In the genomic region with DNA sequence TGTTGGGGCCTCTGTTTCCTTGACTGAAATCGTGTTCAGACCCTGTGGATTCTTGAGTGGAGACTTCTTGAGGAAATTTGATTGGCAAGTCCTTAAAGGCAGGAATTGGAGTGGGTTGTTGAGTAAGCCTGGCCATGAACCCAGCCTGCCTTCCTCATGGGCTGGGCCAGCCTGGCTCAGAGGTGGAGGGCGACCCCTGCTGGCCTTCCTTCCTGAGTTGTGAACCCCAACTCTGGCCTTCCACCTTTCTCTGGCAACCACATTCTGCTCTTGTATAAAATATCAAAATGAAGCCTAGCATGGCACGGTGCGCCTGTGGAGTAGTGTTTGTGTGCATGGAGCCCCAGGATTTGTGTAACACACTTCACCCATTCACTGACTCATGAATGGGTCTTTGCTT, we compare ENCODE assay signal across 9 mouse cellular contexts. TPM values are rescaled to one million over a fixed set of nuclear protein-coding genes. Genes with fewer than 3 reads are reported as not detected.
DNase-seq lines count a peak whose midpoint lies in the region; ATAC-seq and TF ChIP-seq lines count a peak whose summit lies in the region.
"Had no signal": no experiment of that assay in that cellular context is flagged by ENCODE, and none has a peak within 500 bp of the region (broad histone marks: within the 10 kb centered on the region; RNA-seq: fewer than 3 reads in every experiment).

No protein-coding gene starts in this region.

- no peaks in the 10 kb centered on the region for H3K79me2 ChIP-seq in MEL (ENCODE audit: control insufficient read depth, insufficient read depth, low read length, poor library complexity)

- H3K36me3 ChIP-seq in heart, embryonic 12.5 days, result no peaks in the 10 kb centered on the region
- H3K36me3 ChIP-seq in MEL (ENCODE audit: control insufficient read depth in 1 of 2, insufficient read depth in 2 of 2, low read length in 2 of 2), result no peaks in the 10 kb centered on the region
- H3K36me3 ChIP-seq: hindbrain, embryonic 15.5 days had no signal

- H3K4me1 ChIP-seq in heart, embryonic 12.5 days (replicated peaks), result no peaks in the 10 kb centered on the region
- H3K4me1 ChIP-seq in MEL (ENCODE audit: control insufficient read depth in 1 of 2, insufficient read depth in 2 of 2, low read length in 2 of 2), result no peaks in the 10 kb centered on the region; a peak in 1 of 4 replicates
- H3K4me1 ChIP-seq in embryonic fibroblast, embryonic 13.5 days (ENCODE audit: control insufficient read depth, insufficient read depth, low read length), result no peaks in the 10 kb centered on the region
- H3K4me1 ChIP-seq: hindbrain, embryonic 15.5 days had no signal

- no peak overlapping the region for H3K9ac ChIP-seq in heart, embryonic 12.5 days
- no peak overlapping the region for H3K9ac ChIP-seq in MEL (ENCODE audit: control insufficient read depth, low read depth, low read length, poor library complexity, severe bottlenecking)
- H3K9ac ChIP-seq: hindbrain, embryonic 15.5 days had no signal

- no peak for TF ChIP-seq EP300 in MEL (IDR thresholded peaks at IDR 0.05; ENCODE audit: low read depth in 1 of 2, low read length in 2 of 2)

- 0 out of 2 replicates have a peak, but pooled peaks cover 2% of the 10 kb centered on the region for H3K9me3 ChIP-seq in heart, embryonic 12.5 days (replicated peaks)
- no peaks in the 10 kb centered on the region for H3K9me3 ChIP-seq in MEL (replicated peaks; ENCODE audit: insufficient read depth, low read length)
- H3K9me3 ChIP-seq: hindbrain, embryonic 15.5 days had no signal

- no peak overlapping the region for H3K27ac ChIP-seq in heart, embryonic 12.5 days (ENCODE audit: poor library complexity, severe bottlenecking)
- H3K27ac ChIP-seq in MEL (ENCODE audit: control insufficient read depth, low read depth, low read length), result no peak overlapping the region
- no peak overlapping the region for H3K27ac ChIP-seq in embryonic fibroblast, embryonic 13.5 days (ENCODE audit: insufficient read depth, low read length)
- H3K27ac ChIP-seq: hindbrain, embryonic 15.5 days had no signal

- peak; percentile 64 to 92 (median 79) for TF ChIP-seq CTCF in MEL (IDR thresholded peaks at IDR 0.05 in 2 of 3, conservative IDR thresholded peaks at IDR 0.05 in 1 of 3; ENCODE audit: control insufficient read depth in 1 of 3, insufficient read depth in 1 of 3, low read depth in 2 of 3, low read length in 3 of 3, poor library complexity in 1 of 3, severe bottlenecking in 1 of 3)
- TF ChIP-seq CTCF in embryonic fibroblast, embryonic 13.5 days (IDR thresholded peaks at IDR 0.05; ENCODE audit: borderline replicate concordance, insufficient read depth, low read length), result peak; percentile 78

- no peak for TF ChIP-seq POLR2A in MEL (IDR thresholded peaks at IDR 0.05; ENCODE audit: control insufficient read depth in 1 of 2, insufficient read depth in 1 of 2, low read depth in 1 of 2, low read length in 2 of 2, poor library complexity in 1 of 2)
- no peak for TF ChIP-seq POLR2A in embryonic fibroblast, embryonic 13.5 days (IDR thresholded peaks at IDR 0.05; ENCODE audit: low read depth, low read length)

- ATAC-seq in heart, embryonic 12.5 days (ENCODE audit: insufficient number of reproducible peaks, low FRiP score), result no peak

- 38% methylated on average over 4 of the region's 4 CpGs for WGBS in heart, embryonic 12.5 days

- DNase-seq in heart, adult 8-10 months (ENCODE audit: low spot score), result peak; percentile 31
- peak; percentile 47 for DNase-seq in 3T3-L1 (ENCODE audit: low read depth, low spot score)
- peak; percentile 68 for DNase-seq in MEL (ENCODE audit: low read depth, low spot score)
- DNase-seq in lung, postnatal 14 days, result peak; percentile 53
- DNase-seq in right cerebral cortex, adult 18-20 months, result no peak
- DNase-seq in left cerebral cortex, adult 11 months (ENCODE audit: low spot score), result no peak

- peak; percentile 60 for TF ChIP-seq RAD21 in MEL (IDR thresholded peaks at IDR 0.05; ENCODE audit: low read depth, low read length)

- no peak overlapping the region for H3K4me3 ChIP-seq in heart, embryonic 12.5 days
- H3K4me3 ChIP-seq in MEL (ENCODE audit: control insufficient read depth in 1 of 2, insufficient read depth in 1 of 2, low read depth in 2 of 2, low read length in 2 of 2), result peak overlapping the region; percentile 18 to 43; a peak in 2 of 4 replicates
- H3K4me3 ChIP-seq in embryonic fibroblast, embryonic 13.5 days (ENCODE audit: insufficient read depth, low read length), result no peak overlapping the region
- H3K4me3 ChIP-seq: hindbrain, embryonic 15.5 days had no signal

- H3K4me2 ChIP-seq in heart, embryonic 12.5 days, result no peak overlapping the region
- H3K4me2 ChIP-seq: hindbrain, embryonic 15.5 days had no signal

- peaks cover 18% of the 10 kb centered on the region for H3K27me3 ChIP-seq in heart, embryonic 12.5 days (replicated peaks)
- peaks cover 0 to 1% of the 10 kb centered on the region in 2 experiments; a peak in 2 of 4 replicates for H3K27me3 ChIP-seq in MEL (ENCODE audit: control insufficient read depth in 1 of 2, insufficient read depth in 2 of 2, low read length in 2 of 2)
- H3K27me3 ChIP-seq: hindbrain, embryonic 15.5 days had no signal

TF ChIP-seq in MEL, 35 proteins besides CTCF, POLR2A, EP300 and RAD21:
- TF ChIP-seq GATA1 (IDR thresholded peaks at IDR 0.05; ENCODE audit: low read depth, low read length), result no peak
- TF ChIP-seq NRF1 (IDR thresholded peaks at IDR 0.05; ENCODE audit: insufficient read depth, low read depth, low read length, poor library complexity, severe bottlenecking), result no peak
- TF ChIP-seq SMC3 (IDR thresholded peaks at IDR 0.05; ENCODE audit: low read depth, low read length), result peak; percentile 72
- TF ChIP-seq MAZ (IDR thresholded peaks at IDR 0.05; ENCODE audit: low read depth, low read length), result no peak

RNA-seq across cellular contexts. Expression of a gene that starts 8.5 kb away (rescaled TPM):
- 1 to 10 TPM; 4.4 to 9.4 (median 7.9) TPM for total RNA-seq in heart, adult 8-10 months (2022)
- 0.42 and 0.49 TPM in 2 replicates for polyA plus RNA-seq in heart, embryonic 12.5 days (2016; fragmentation: Nextera tagmentation; extraction: Ambion mirVana)
- 0.03 TPM in 1 of 2 replicates, not detected in the other for total RNA-seq in MEL (2012; rRNA removed)
- under 1 TPM in 1 of 2 experiments, not detected in 1; 0.18 TPM for polyA plus RNA-seq in MEL (2012; ENCODE audit: insufficient read depth in 1 of 2, insufficient read length in 2 of 2, low read depth in 1 of 2, low replicate concordance in 2 of 2, missing spikeins in 1 of 2)
- 0.49 and 2.0 TPM in 2 replicates for polyA plus RNA-seq in embryonic fibroblast, embryonic 13.5 days (2011; ENCODE audit: insufficient read length, low read depth, missing spikeins)

Comparison
In these comparisons a context has a peak if more than half of its experiments do, and no peak if none do; other contexts are left out.
1. DNase-seq: peak in heart, adult 8-10 months (single experiment), 3T3-L1 (single experiment), MEL (single experiment) and lung, postnatal 14 days (single experiment); none in right cerebral cortex, adult 18-20 months (single experiment) and left cerebral cortex, adult 11 months (single experiment).
2. H3K4me3 ChIP-seq: peak in MEL (2 of 2); none in heart, embryonic 12.5 days (single experiment) and embryonic fibroblast, embryonic 13.5 days (single experiment).